Mouse (Mus musculus): ENCODE data around the gene Caskin1. TPM values are rescaled to one million over a fixed set of nuclear protein-coding genes. Genes with fewer than 3 reads are reported as not detected.
"Not testable (repeated sequence)": the region's sequence is repeated elsewhere in the genome, so short reads cannot be mapped to it uniquely, and the experiment has no call there.

The Caskin1 gene
- polyA plus RNA-seq, 1 experiment from 2014 or later, result 2.3 TPM

DNA sequence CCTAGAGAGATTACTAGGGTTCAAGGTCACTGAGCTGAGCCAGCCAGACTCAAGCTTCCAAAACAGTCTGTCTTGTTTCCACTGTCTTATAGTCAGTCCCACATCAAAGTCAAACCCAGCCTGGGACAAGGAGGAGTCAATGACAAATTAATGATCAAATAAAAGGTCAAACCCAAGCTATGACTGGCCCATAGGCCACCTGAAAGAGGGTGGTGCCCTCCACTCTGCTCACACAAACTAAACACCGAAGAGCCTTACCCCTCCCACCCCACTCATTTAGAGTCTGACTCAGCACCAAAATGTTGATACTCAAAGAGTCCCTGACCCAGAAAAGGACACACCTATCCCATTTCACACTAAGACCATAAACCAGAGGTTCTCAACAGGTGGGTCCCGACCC is 35.0 kb upstream of the Caskin1 start:
- 86% methylated on average over 2 of the region's 2 CpGs for whole genome bisulfite sequencing
- H3K4me3 ChIP-seq (ENCODE audit: low read depth, low read length), result no peak overlapping the region

GRCm38 (mm10) chr17:24454218-24454755 is 34.1 kb upstream of the Caskin1 start:
- Histone ChIP-seq H3K4me2 (ENCODE audit: low read depth, severe bottlenecking) (peak overlapping the region; percentile 81), H3K4me1 (ENCODE audit: control insufficient read depth, insufficient read depth, low read length) (no peaks in the 10 kb centered on the region; the same call in 1 of the 2 replicates), H3K9me3 (ENCODE audit: control insufficient read depth, low read length) (no peaks in the 10 kb centered on the region), H3K27ac (replicated peaks; ENCODE audit: low read depth, low read length) (peak overlapping the region; percentile 90), H3K36me3 (ENCODE audit: control insufficient read depth, insufficient read depth, low read length) (peaks cover 4% of the 10 kb centered on the region; the same call in 1 of the 2 replicates), H3K9ac (ENCODE audit: low read length) (peak overlapping the region; percentile 87), H3K27me3 (ENCODE audit: control insufficient read depth, insufficient read depth, low read length) (no peaks in the 10 kb centered on the region), H3K4me3 (ENCODE audit: low read depth, low read length) (peak overlapping the region; percentile 83)
- no peak for DNase-seq (ENCODE audit: low spot score)
- 7% methylated on average over 14 of the region's 14 CpGs for WGBS
- no peak for ATAC-seq (ENCODE audit: insufficient number of reproducible peaks, low FRiP score, low TSS enrichment, low read depth)

More for the DNA sequence above, 35.0 kb upstream of the Caskin1 start:
- ATAC-seq (ENCODE audit: insufficient number of reproducible peaks, low FRiP score, low TSS enrichment, low read depth), result no peak
- Histone ChIP-seq H3K4me2 (ENCODE audit: low read depth, severe bottlenecking) (no peak overlapping the region), H3K36me3 (ENCODE audit: control insufficient read depth, insufficient read depth, low read length) (peaks cover 8% of the 10 kb centered on the region; the same call in 1 of the 2 replicates), H3K4me1 (ENCODE audit: control insufficient read depth, insufficient read depth, low read length) (no peaks in the 10 kb centered on the region; the same call in 1 of the 2 replicates), H3K27ac (replicated peaks; ENCODE audit: low read depth, low read length) (no peak overlapping the region), H3K9ac (ENCODE audit: low read length) (no peak overlapping the region), H3K27me3 (ENCODE audit: control insufficient read depth, insufficient read depth, low read length) (no peaks in the 10 kb centered on the region), H3K9me3 (ENCODE audit: control insufficient read depth, low read length) (no peaks in the 10 kb centered on the region)
- no peak for DNase-seq (ENCODE audit: low spot score)

DNA sequence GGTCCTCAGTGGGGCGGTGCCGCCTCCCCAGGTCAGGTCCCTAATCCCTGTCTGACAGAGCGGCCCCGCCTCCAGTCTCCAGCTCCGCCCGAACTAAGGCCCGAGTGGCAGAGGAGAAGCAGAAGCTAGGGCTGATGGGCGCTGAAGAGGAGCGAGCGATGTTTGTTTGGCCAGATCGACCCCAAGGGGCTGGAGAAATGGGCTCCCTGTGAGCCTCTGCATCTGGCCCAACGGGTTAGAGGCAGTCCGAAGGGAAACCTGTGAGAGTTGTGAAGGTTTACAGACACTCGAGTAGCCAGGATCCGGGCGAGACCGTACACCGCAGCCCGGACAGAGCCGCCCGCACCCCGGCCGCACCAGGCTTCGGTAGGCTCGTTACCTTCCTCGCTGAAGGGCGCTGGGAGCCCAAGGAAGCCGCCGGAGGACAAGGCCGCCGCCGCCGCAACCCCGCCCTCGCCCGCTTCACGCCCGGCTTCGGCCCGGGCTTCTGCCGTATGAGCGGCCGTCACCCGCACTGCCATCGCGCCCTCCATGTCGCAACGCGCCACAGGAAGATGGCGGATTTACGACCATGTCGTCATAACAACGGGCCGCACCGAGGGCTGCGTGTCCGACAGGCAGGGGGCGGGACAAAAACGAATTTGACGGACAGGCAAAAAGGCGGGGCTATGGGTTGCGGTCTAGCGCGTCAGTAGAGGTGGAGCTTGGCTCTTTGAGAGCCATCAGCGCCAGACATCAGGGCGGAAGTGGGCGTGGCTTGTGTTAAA is 33.5 kb upstream of the Caskin1 start:
- Histone ChIP-seq H3K4me3 (ENCODE audit: low read depth, low read length) (peak overlapping the region; percentile 83), H3K9ac (ENCODE audit: low read length) (peak overlapping the region; percentile 87), H3K27ac (replicated peaks; ENCODE audit: low read depth, low read length) (peak overlapping the region; percentile 90), H3K27me3 (ENCODE audit: control insufficient read depth, insufficient read depth, low read length) (no peaks in the 10 kb centered on the region), H3K9me3 (ENCODE audit: control insufficient read depth, low read length) (no peaks in the 10 kb centered on the region), H3K4me2 (ENCODE audit: low read depth, severe bottlenecking) (peak overlapping the region; percentile 81), H3K4me1 (ENCODE audit: control insufficient read depth, insufficient read depth, low read length) (no peaks in the 10 kb centered on the region; the same call in 1 of the 2 replicates), H3K36me3 (ENCODE audit: control insufficient read depth, insufficient read depth, low read length) (no peaks in the 10 kb centered on the region; the same call in 1 of the 2 replicates)
- WGBS, result under 1% methylated on average over 66 of the region's 67 CpGs
- DNase-seq (ENCODE audit: low spot score) (peak; percentile 100), ATAC-seq (ENCODE audit: insufficient number of reproducible peaks, low FRiP score, low TSS enrichment, low read depth) (peak; percentile 92)

DNA sequence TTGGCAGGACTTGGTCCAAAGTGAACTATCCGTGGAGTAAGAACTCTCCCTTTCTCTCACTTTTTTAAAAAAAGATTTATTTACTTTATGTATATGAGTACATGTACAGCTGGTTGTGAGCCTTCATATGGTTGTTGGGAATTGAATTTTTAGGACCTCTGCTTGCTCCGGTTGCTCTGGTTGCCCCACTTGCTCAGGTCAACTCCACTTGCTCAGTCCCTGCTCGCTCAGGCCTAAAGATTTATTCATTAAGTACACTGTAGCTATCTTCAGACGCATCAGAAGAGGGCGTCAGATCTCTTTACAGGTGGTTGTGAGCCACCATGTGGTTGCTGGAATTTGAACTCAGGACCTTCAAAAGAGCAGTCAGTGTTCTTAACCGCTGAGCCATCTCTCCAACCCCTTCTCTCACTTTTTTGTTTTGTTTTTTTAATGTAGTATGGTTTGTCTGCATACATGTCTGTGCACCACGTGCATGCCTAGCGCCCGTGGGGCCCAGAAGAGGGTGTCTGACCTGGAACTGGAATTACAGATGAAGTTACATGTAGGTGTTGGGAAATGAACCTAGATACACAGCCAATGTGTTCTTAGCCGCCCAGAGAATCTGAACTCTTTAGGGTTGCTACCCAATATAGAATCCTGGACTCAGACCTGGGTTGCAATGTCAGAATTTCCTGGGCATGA is 32.7 kb upstream of the Caskin1 start:
- H3K27me3 ChIP-seq (ENCODE audit: control insufficient read depth, insufficient read depth, low read length); H3K4me2 ChIP-seq (ENCODE audit: low read depth, severe bottlenecking); DNase-seq (ENCODE audit: low spot score); H3K4me1 ChIP-seq (ENCODE audit: control insufficient read depth, insufficient read depth, low read length); H3K27ac ChIP-seq (replicated peaks; ENCODE audit: low read depth, low read length); H3K36me3 ChIP-seq (ENCODE audit: control insufficient read depth, insufficient read depth, low read length); H3K9me3 ChIP-seq (ENCODE audit: control insufficient read depth, low read length); ATAC-seq (ENCODE audit: insufficient number of reproducible peaks, low FRiP score, low TSS enrichment, low read depth); H3K9ac ChIP-seq (ENCODE audit: low read length): not testable (repeated sequence)
- peak overlapping the region; percentile 83; the same call in 1 of the 2 replicates for H3K4me3 ChIP-seq (ENCODE audit: low read depth, low read length)
- 57% methylated on average over 10 of the region's 10 CpGs for whole genome bisulfite sequencing

- ATAC-seq (ENCODE audit: insufficient number of reproducible peaks, low FRiP score, low TSS enrichment, low read depth) (no peak), DNase-seq (ENCODE audit: low spot score) (no peak)
- WGBS, result 65% methylated on average over 2 of the region's 2 CpGs
- Histone ChIP-seq H3K4me2 (ENCODE audit: low read depth, severe bottlenecking) (no peak overlapping the region), H3K4me3 (ENCODE audit: low read depth, low read length) (no peak overlapping the region), H3K27ac (replicated peaks; ENCODE audit: low read depth, low read length) (no peak overlapping the region), H3K27me3 (ENCODE audit: control insufficient read depth, insufficient read depth, low read length) (no peaks in the 10 kb centered on the region), H3K4me1 (ENCODE audit: control insufficient read depth, insufficient read depth, low read length) (no peaks in the 10 kb centered on the region), H3K9ac (ENCODE audit: low read length) (no peak overlapping the region), H3K9me3 (ENCODE audit: control insufficient read depth, low read length) (no peaks in the 10 kb centered on the region), H3K36me3 (ENCODE audit: control insufficient read depth, insufficient read depth, low read length) (no peaks in the 10 kb centered on the region)
These were observed 26.8 kb upstream of the Caskin1 start for GRCm38 (mm10) chr17:24461580-24461979.

DNA sequence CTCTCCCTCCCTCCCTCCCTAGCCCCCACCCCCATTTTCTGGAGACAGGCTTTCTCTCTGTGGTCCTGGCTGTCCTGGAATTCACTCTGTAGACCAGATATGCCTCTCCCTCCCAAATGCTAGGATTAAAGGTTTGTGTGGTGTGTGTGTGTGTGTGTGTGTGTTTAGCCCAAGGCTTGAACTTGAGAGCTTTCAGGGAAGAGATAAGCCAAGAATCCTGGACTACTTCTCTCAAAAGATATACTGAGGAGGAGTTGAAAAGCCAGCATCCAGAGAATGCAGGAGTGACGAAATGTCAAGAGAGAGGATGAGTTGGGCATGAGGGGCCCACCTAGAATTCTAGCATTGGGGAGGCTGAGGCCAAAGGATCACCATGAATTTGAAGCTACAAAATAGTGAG is 25.5 kb upstream of the Caskin1 start:
- Histone ChIP-seq H3K4me3 (ENCODE audit: low read depth, low read length) (no peak overlapping the region), H3K36me3 (ENCODE audit: control insufficient read depth, insufficient read depth, low read length) (no peaks in the 10 kb centered on the region), H3K4me1 (ENCODE audit: control insufficient read depth, insufficient read depth, low read length) (no peaks in the 10 kb centered on the region), H3K4me2 (ENCODE audit: low read depth, severe bottlenecking) (no peak overlapping the region), H3K27ac (replicated peaks; ENCODE audit: low read depth, low read length) (no peak overlapping the region), H3K9me3 (ENCODE audit: control insufficient read depth, low read length) (no peaks in the 10 kb centered on the region), H3K27me3 (ENCODE audit: control insufficient read depth, insufficient read depth, low read length) (no peaks in the 10 kb centered on the region), H3K9ac (ENCODE audit: low read length) (no peak overlapping the region)
- no peak for DNase-seq (ENCODE audit: low spot score)
- WGBS, result 91% methylated on average over 1 of the region's 1 CpGs
- no peak for ATAC-seq (ENCODE audit: insufficient number of reproducible peaks, low FRiP score, low TSS enrichment, low read depth)

DNA sequence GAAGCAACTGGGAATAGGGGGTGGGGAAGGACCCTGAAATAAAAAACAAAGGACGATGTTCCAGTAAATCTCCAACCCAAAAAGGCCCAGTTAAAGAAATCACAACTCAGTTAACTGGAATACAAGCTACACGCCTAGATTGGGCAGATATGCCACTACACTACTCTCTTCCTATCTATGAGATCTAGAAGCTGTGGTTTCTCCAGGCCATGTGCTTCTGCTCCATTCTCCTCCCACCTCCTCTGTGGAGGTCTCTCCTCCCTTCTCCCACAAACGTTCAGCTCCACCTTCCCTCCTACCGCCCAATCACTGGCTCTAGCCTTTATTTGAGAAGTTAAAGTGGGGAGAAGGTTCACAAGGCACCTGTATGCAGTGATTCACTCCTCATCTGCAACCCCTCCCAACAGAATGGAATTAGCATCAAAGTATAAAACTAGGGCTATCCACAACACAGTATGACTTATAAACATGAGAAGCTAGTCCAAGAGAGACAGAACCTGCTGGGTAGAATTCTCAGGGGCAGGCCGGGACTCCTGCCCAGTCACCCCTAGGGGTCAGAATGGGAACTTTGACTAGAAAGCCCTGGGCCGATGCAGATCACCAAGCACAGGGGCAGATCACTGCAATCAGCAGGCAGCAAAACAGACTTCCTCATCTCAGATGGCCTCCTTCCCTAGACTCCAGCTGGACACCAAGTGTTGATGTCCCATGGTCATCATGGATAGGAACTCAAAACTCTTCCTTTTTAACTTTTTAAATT is 24.8 kb upstream of the Caskin1 start:
- Histone ChIP-seq H3K4me3 (ENCODE audit: low read depth, low read length) (no peak overlapping the region), H3K27me3 (ENCODE audit: control insufficient read depth, insufficient read depth, low read length) (no peaks in the 10 kb centered on the region), H3K4me1 (ENCODE audit: control insufficient read depth, insufficient read depth, low read length) (no peaks in the 10 kb centered on the region), H3K4me2 (ENCODE audit: low read depth, severe bottlenecking) (no peak overlapping the region), H3K36me3 (ENCODE audit: control insufficient read depth, insufficient read depth, low read length) (no peaks in the 10 kb centered on the region), H3K9me3 (ENCODE audit: control insufficient read depth, low read length) (no peaks in the 10 kb centered on the region), H3K9ac (ENCODE audit: low read length) (no peak overlapping the region), H3K27ac (replicated peaks; ENCODE audit: low read depth, low read length) (no peak overlapping the region)
- 60% methylated on average over 6 of the region's 6 CpGs for WGBS
- DNase-seq (ENCODE audit: low spot score) (no peak), ATAC-seq (ENCODE audit: insufficient number of reproducible peaks, low FRiP score, low TSS enrichment, low read depth) (no peak)

DNA sequence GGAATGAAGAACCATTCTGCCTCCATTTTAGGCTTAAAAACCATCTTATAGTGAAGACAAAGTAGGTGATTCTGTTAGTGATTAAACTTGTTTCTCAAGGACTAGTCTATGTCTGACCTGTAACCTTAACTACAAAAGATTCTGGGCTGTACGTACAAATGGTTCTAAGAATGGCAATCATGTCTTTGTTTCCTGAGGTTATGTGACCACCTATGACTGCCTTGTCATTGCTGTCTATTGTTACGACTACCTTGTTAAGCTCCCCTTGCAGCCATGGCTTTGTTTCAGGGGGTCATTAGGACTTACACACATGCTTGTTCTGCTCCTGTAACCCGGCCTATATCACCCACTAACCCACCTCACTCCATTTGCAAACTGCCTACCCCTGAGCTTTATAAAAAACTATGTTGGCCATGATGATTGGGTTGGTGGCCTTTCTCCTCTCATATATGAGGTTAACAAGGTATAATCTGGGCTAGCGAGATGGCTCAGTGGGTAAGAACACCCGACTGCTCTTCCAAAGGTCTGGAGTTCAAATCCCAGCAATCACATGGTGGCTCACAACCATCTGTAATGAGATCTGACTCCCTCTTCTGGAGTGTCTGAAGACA is 19.7 kb upstream of the Caskin1 start:
- Histone ChIP-seq H3K27ac (replicated peaks; ENCODE audit: low read depth, low read length) (no peak overlapping the region), H3K27me3 (ENCODE audit: control insufficient read depth, insufficient read depth, low read length) (no peaks in the 10 kb centered on the region), H3K4me3 (ENCODE audit: low read depth, low read length) (no peak overlapping the region), H3K4me2 (ENCODE audit: low read depth, severe bottlenecking) (no peak overlapping the region), H3K36me3 (ENCODE audit: control insufficient read depth, insufficient read depth, low read length) (no peaks in the 10 kb centered on the region), H3K9ac (ENCODE audit: low read length) (no peak overlapping the region), H3K4me1 (ENCODE audit: control insufficient read depth, insufficient read depth, low read length) (peaks cover 12% of the 10 kb centered on the region), H3K9me3 (ENCODE audit: control insufficient read depth, low read length) (no peaks in the 10 kb centered on the region)
- ATAC-seq (ENCODE audit: insufficient number of reproducible peaks, low FRiP score, low TSS enrichment, low read depth), result no peak
- DNase-seq (ENCODE audit: low spot score), result no peak
- WGBS, result 94% methylated on average over 5 of the region's 5 CpGs
